Mouse (Mus musculus) WW6 (cell line): Measurements from ENCODE around the gene Ap1s3.

Experiments
- DNase-seq: peaks from one replicate; pipeline ENCODE4 v3.0.0-alpha.2; 2013; ENCODE audit warnings: low read depth, low spot score

Gene Ap1s3

DNA sequence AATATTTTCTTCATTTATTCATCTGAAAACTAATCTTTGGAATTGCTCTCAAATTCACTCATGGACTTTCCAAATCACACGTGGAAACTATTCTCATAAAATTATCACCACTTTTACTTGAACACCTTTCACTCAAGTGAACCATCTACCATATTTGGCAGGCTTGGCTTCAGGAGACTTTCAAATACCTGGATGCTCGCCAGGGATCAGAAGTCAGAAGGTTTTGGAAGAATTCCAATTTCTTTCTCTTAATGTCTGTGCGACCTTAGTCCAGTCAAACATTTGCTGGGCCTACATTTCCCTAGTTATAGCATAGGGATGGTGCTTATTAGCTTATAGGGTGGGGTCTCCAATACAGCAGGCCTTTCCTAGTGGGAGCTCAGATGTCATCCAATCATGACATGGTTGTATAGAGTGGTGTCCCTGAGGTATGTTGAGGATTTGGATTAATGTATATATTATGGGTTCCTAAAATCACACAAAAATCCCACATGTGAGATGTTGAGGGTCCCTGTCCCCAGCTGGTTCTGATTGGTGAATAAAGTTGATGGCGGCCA is 79.0 kb downstream of the Ap1s3 start:
- DNase-seq: no peak

DNA sequence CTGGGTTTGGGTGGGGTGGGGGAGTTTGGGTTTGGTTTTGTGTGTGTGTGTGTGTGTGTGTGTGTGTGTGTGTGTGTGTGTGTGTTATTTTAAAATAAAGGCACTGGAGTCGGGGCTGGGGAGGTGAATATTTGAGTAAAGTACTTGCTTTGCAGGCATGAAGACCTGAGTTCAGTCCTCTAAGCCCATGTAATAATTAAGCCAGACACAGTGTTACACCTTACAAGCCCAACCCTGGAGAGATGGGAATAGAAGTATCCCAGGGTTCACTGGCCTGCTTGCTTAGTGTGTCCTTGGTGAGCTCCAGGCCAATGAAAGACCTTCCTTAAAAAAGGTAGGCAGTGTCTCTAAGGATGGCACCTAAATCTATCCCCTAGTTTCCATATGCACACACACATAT is 80.7 kb downstream of the Ap1s3 start:
- DNase-seq: no peak

- no peak for DNase-seq
These were observed 81.6 kb downstream of the Ap1s3 start for GRCm38 (mm10) chr1:79589971-79590763.

DNA sequence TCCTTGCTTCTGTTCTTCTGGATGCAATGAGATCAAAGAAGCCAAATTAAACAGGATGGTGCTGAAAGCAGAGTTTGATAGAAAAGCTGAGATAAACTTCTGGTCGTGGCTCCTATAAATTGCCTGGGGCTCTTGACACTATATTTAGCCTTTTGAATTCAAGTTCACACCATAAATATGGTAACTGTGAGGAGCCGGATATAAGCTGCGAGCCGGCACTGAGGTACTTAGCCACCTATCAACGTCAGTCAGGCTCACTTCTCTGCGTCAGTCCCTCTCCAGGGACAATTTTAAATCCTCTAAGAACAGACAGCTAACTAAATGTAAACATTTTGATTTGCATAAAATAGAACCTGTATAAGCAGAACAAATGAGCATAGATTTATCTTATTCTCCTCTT is 82.3 kb downstream of the Ap1s3 start:
- no peak for DNase-seq

- DNase-seq: no peak
These were observed 90.6 kb downstream of the Ap1s3 start for GRCm38 (mm10) chr1:79581136-79581679.

DNA sequence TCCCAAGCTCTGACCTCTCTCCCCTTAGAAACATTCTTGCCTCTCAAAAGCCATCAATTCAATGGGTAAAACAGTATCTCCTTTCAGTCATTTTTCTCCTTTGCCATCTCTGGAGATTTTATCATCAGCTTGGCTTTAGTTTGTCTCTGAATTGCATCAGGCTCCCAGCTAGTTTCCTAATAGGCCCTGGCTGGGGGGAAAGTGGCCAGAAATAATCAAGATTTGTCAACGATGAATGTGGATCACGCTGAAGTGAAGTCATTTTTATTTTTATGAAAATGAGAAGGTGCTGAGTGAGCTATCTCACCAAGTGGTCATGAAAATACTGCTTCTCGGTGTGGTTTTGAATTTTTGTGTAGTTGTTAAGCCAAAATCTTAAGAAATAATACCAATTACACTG is 94.4 kb downstream of the Ap1s3 start:
- DNase-seq: no peak

DNA sequence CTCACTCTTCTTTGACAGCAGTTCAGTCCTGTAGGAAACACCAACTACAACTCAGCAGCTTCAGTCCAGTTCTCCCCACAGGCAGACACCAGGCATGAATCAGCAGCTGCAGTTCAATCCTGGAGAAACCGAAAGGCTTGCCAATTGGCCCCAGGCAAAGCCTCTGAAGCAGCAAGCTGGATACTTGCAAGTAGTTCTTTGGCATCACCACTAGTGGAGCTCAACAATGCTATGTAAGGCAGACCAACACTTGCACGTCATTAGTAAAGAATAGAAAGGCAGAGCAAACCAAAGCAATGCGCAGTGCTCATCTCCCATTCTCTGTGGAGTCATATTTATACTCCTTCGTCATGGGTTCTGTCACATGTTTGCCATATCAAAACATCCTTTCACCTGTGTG is 99.9 kb downstream of the Ap1s3 start:
- DNase-seq: no peak

GRCm38 (mm10) chr1:79571126-79571525 is 100.6 kb downstream of the Ap1s3 start:
- DNase-seq: no peak

DNA sequence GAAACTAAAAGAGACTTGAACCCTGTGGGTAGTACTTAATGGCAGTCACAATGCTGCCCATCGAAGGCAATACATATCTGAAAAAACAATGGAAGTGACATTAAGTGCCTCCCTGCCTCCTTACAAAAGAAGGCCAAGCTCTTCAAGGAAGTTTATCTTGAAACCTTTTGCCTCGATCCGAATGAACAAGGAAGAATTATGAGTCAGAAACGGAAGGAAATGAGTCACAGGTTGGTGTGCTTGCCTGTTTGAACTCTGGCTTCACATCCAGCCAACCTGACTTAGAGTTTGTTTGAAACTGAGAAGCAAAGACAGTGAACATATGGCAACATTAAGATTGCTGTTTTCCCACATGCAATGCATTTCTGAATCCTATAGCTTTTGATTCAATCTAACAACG is 110.6 kb downstream of the Ap1s3 start:
- DNase-seq: no peak
